Mouse (Mus musculus) spleen, adult 2 months (tissue): ENCODE measurements around the gene Lypd1. TPM values are rescaled to one million over a fixed set of nuclear protein-coding genes. Genes with fewer than 3 reads are reported as not detected.

Experiments used
- DNase-seq, 2 experiments: peaks; one replicate each; pipeline versions ENCODE4 v3.0.0 to v3.0.0-alpha.2; 2012 to 2021; ENCODE audit warnings: low spot score in 2 of 2, low read depth in 1 of 2
- H3K27ac ChIP-seq: fragments of 200-500 bp; 2 replicates; pipeline ENCODE4 v1.5.1; 2012; ENCODE audit warnings: low read length, inconsistent platforms; ENCODE audit not compliant: insufficient read depth
- H3K27me3 ChIP-seq: fragments of 200-500 bp; 2 replicates; pipeline ENCODE4 v1.6.1; 2012; ENCODE audit warnings: mild to moderate bottlenecking, moderate library complexity, low read length, inconsistent platforms; ENCODE audit not compliant: control insufficient read depth, insufficient read depth
- H3K36me3 ChIP-seq: fragments of 200-500 bp; 2 replicates; pipeline ENCODE4 v1.6.1; 2012; ENCODE audit warnings: mild to moderate bottlenecking, low read length, inconsistent platforms; ENCODE audit not compliant: control insufficient read depth, insufficient read depth
- H3K4me1 ChIP-seq: fragments of 200-500 bp; 2 replicates; pipeline ENCODE4 v1.6.1; 2011; ENCODE audit warnings: inconsistent platforms; ENCODE audit not compliant: control insufficient read depth, insufficient read depth, insufficient read length
- H3K4me3 ChIP-seq: fragments of 200-500 bp; 2 replicates; pipeline ENCODE4 v1.5.1; 2011; ENCODE audit warnings: mild to moderate bottlenecking, inconsistent platforms; ENCODE audit not compliant: insufficient read depth, insufficient read length; ENCODE audit errors: extremely low read depth
- CTCF ChIP-seq: fragments of 200-500 bp; IDR thresholded peaks from 2 replicates; pipeline ENCODE4 v1.5.1; 2011; ENCODE audit warnings: mild to moderate bottlenecking, inconsistent platforms; ENCODE audit not compliant: insufficient read depth, insufficient read length, insufficient replicate concordance; ENCODE audit errors: extremely low read depth
- POLR2A ChIP-seq: fragments of 200-500 bp; IDR thresholded peaks from 2 replicates; pipeline ENCODE4 v1.6.1; 2011; ENCODE audit warnings: low read depth, low read length, inconsistent platforms
- WGBS: fragments of 180-500 bp; shearing (Covaris S2); methylation state at CpG from one replicate; pipeline ENCODE4 v1.1.7; 2018; 5-methylcytosine and 5-hydroxymethylcytosine counted together
- polyA plus RNA-seq: library from polyadenylated mRNA; depleted of rRNA; stranded (reverse); fragments of >200 nt; gene quantifications from 2 replicates; pipeline ENCODE4 v1.2.3, GENCODE M21; 2012; rRNA removed

Lypd1 gene
- polyA plus RNA-seq, 1 experiment: 0.05 TPM

GRCm38 (mm10) chr1:125854646-125855045 lies 58.3 kb downstream of the Lypd1 start:
- Histone ChIP-seq H3K27me3 (no peaks in the 10 kb centered on the region), H3K4me1 (no peaks in the 10 kb centered on the region), H3K4me3 (no peak overlapping the region), H3K36me3 (no peaks in the 10 kb centered on the region), H3K27ac (no peak overlapping the region)
- no peak for DNase-seq
- 22% methylated on average over 5 of the region's 5 CpGs for WGBS
- TF ChIP-seq CTCF: no peak
- no peak for TF ChIP-seq POLR2A

GRCm38 (mm10) chr1:125839746-125840392 lies 73.0 kb downstream of the Lypd1 start:
- WGBS: 80% methylated on average over 13 of the region's 13 CpGs
- no peaks in the 10 kb centered on the region for H3K27me3 ChIP-seq
- no peak for TF ChIP-seq CTCF
- H3K27ac ChIP-seq: no peak overlapping the region
- no peaks in the 10 kb centered on the region for H3K4me1 ChIP-seq
- no peak overlapping the region for H3K4me3 ChIP-seq
- no peaks in the 10 kb centered on the region for H3K36me3 ChIP-seq
- DNase-seq: no peak

GRCm38 (mm10) chr1:125837507-125837906 lies 75.4 kb downstream of the Lypd1 start:
- DNase-seq: no peak
- Histone ChIP-seq H3K27ac (no peak overlapping the region), H3K27me3 (no peaks in the 10 kb centered on the region), H3K4me3 (no peak overlapping the region), H3K4me1 (no peaks in the 10 kb centered on the region), H3K36me3 (no peaks in the 10 kb centered on the region)
- TF ChIP-seq POLR2A (no peak), CTCF (no peak)
- 75% methylated on average over 1 of the region's 1 CpGs for WGBS

- no peak overlapping the region for H3K27ac ChIP-seq
- H3K27me3 ChIP-seq: no peaks in the 10 kb centered on the region
- no peaks in the 10 kb centered on the region for H3K36me3 ChIP-seq
- WGBS: 87% methylated on average over 4 of the region's 4 CpGs
- no peaks in the 10 kb centered on the region for H3K4me1 ChIP-seq
- TF ChIP-seq CTCF: no peak
- TF ChIP-seq POLR2A: no peak
- H3K4me3 ChIP-seq: no peak overlapping the region
- no peak for DNase-seq
Observed at GRCm38 (mm10) chr1:125823611-125824010, 89.3 kb downstream of the Lypd1 start.

GRCm38 (mm10) chr1:125821101-125821500 lies 91.8 kb downstream of the Lypd1 start:
- TF ChIP-seq POLR2A (no peak), CTCF (no peak)
- H3K27ac ChIP-seq: no peak overlapping the region
- no peaks in the 10 kb centered on the region for H3K4me1 ChIP-seq
- no peak for DNase-seq
- no peaks in the 10 kb centered on the region for H3K36me3 ChIP-seq
- no peaks in the 10 kb centered on the region for H3K27me3 ChIP-seq
- no peak overlapping the region for H3K4me3 ChIP-seq
- WGBS: 93% methylated on average over 7 of the region's 7 CpGs

Other genes starting within 250 kb of the Lypd1 start
- gene Gpr39, start 236.1 kb downstream of the Lypd1 start, polyA plus RNA-seq: 0.25 and 0.29 TPM in 2 replicates